Mouse (Mus musculus) cerebellum, adult 2 months (tissue): ENCODE results near the gene Olfr1314. TPM values are rescaled to one million over a fixed set of nuclear protein-coding genes. Genes with fewer than 3 reads are reported as not detected.

Experiments used
- DNase-seq, 2 experiments: peaks; one replicate each; pipeline ENCODE4 v3.0.0; 2021
- H3K27ac ChIP-seq: fragments of 200-500 bp; 2 replicates; pipeline ENCODE4 v1.5.1; 2012; ENCODE audit warnings: low read length, control low read depth, inconsistent platforms; ENCODE audit not compliant: insufficient read depth
- H3K27me3 ChIP-seq: fragments of 200-500 bp; 2 replicates; pipeline ENCODE4 v1.6.1; 2012; ENCODE audit warnings: inconsistent platforms, mild to moderate bottlenecking, low read length, moderate library complexity; ENCODE audit not compliant: control insufficient read depth, insufficient read depth
- H3K4me1 ChIP-seq: fragments of 200-500 bp; 2 replicates; pipeline ENCODE4 v1.6.1; 2011; ENCODE audit warnings: low read length; ENCODE audit not compliant: control insufficient read depth, insufficient read depth
- H3K4me3 ChIP-seq: fragments of 200-500 bp; replicated peaks from 2 replicates; pipeline ENCODE3; 2011; ENCODE audit warnings: mild to moderate bottlenecking, low read depth, low read length, control low read depth; ENCODE audit not compliant: insufficient read depth
- CTCF ChIP-seq: fragments of 200-500 bp; IDR thresholded peaks from 2 replicates; pipeline ENCODE4 v1.5.1; 2011; ENCODE audit warnings: low read depth, mild to moderate bottlenecking, control low read depth, low read length, moderate library complexity, borderline replicate concordance; ENCODE audit not compliant: insufficient read depth
- POLR2A ChIP-seq: fragments of 200-500 bp; IDR thresholded peaks from 2 replicates; pipeline ENCODE4 v1.6.1; 2011; ENCODE audit warnings: low read length, control low read depth, borderline replicate concordance; ENCODE audit not compliant: insufficient read depth
- WGBS: fragments of 180-500 bp; shearing (Covaris S2); methylation state at CpG from one replicate; pipeline ENCODE4 v1.1.7; 2018; 5-methylcytosine and 5-hydroxymethylcytosine counted together
- polyA plus RNA-seq: library from polyadenylated mRNA; depleted of rRNA; stranded (reverse); fragments of >200 nt; gene quantifications from 2 replicates; pipeline ENCODE4 v1.2.3, GENCODE M21; 2012; rRNA removed

Gene Olfr1314
- polyA plus RNA-seq = not detected in 2 replicates

- no peaks in the 10 kb centered on the region for H3K4me1 ChIP-seq
- H3K27ac ChIP-seq = no peak within 1 kb of the TSS
- no peaks in the 10 kb centered on the region for H3K27me3 ChIP-seq
- TF ChIP-seq CTCF (no peak), POLR2A (no peak)
- no peak within 1 kb of the TSS for H3K4me3 ChIP-seq
- no peak for DNase-seq
These were observed at the start of gene Olfr1314 for GRCm38 (mm10) chr2:112096681-112097080. Gene Olfr1314, minus strand, starts transcription at chr2:112096781.

GRCm38 (mm10) chr2:112140029-112140428 lies 43.4 kb upstream of the Olfr1314 start, which contains the start of gene Olfr1317:
Gene Olfr1317, plus strand, starts transcription at chr2:112140329.
- no peak for TF ChIP-seq CTCF
- no peak for TF ChIP-seq POLR2A
- H3K27me3 ChIP-seq = no peaks in the 10 kb centered on the region
- H3K4me3 ChIP-seq = no peak within 1 kb of the TSS
- WGBS = 73% methylated on average over 2 of the region's 2 CpGs
- no peak within 1 kb of the TSS for H3K27ac ChIP-seq
- H3K4me1 ChIP-seq = no peaks in the 10 kb centered on the region
- no peak for DNase-seq

DNA sequence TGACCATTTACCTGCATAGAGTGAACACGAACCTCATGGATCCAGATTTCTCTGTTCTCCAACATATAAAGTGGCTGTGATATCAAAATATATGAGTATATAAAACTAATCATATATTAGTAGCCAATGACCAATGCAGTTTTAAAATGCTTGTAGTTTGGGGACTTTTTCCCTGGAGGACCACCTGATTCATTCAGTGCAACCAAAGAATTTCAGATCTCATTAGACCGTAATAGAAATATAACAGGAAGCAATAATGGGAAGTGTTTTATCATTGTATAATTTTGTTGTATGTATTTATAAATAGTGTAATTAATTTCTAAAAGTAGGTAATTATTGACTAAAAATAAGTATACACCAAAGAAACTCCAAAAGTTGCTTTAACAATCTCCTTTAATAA lies 38.3 kb upstream of the Olfr1314 start, which contains the start of gene Olfr1316:
Gene Olfr1316 (minus strand): TSS at position 101 of the 400 bp plus-strand sequence.
- Histone ChIP-seq H3K4me1 (no peaks in the 10 kb centered on the region), H3K4me3 (no peak within 1 kb of the TSS), H3K27ac (no peak within 1 kb of the TSS), H3K27me3 (no peaks in the 10 kb centered on the region)
- DNase-seq = no peak
- WGBS = 87% methylated on average over 2 of the region's 2 CpGs
- no peak for TF ChIP-seq CTCF
- no peak for TF ChIP-seq POLR2A

DNA sequence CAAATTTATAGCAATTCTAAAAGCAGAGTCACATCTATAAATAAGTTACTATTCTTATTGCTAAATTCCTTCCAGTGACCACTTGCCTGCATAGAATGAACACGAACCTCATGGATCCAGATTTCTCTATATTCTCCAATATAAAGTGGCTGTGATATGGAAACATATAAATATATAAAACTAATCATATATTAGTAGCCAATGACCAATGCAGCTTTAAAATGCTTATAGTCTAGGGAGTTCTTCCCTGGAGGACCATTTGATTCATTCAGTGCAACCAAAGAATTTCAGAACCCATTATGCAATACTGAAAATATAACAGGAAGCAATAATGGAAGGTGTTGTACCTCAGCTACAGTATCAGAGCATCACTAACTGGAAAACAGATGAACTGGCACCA lies 18.8 kb upstream of the Olfr1314 start, which contains the start of gene Olfr1315-ps1:
Gene Olfr1315-ps1 (minus strand): TSS at position 101 of the 400 bp plus-strand sequence.
- Histone ChIP-seq H3K27me3 (no peaks in the 10 kb centered on the region), H3K27ac (no peak within 1 kb of the TSS), H3K4me3 (no peak within 1 kb of the TSS), H3K4me1 (no peaks in the 10 kb centered on the region)
- TF ChIP-seq CTCF (no peak), POLR2A (no peak)
- WGBS = 75% methylated on average over 1 of the region's 1 CpGs
- DNase-seq = no peak

DNA sequence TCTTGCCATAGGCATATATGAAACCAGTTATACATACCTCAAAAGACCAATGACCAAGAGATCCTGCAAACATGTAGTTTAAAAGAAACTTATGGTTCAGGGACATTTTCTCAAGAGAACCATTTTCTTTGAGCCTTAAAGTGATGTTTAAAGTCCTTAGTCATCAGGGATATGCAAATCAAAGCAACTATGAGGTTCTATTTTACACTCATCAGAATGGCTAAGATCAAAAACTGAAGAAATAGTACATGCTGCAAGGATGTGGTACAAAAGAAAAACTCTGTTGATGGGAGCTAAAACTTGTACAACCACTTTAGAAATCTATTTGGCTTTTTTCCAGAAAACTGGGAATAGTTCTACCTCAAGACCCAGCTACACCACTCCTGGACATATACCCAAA lies 18.8 kb downstream of the Olfr1314 start, which contains the start of gene Olfr1313:
Gene Olfr1313 (minus strand): TSS at position 101 of the 400 bp plus-strand sequence.
- H3K27me3 ChIP-seq = no peaks in the 10 kb centered on the region
- H3K4me1 ChIP-seq = no peaks in the 10 kb centered on the region
- DNase-seq = no peak
- TF ChIP-seq CTCF = no peak
- no peak for TF ChIP-seq POLR2A
- H3K4me3 ChIP-seq = no peak within 1 kb of the TSS
- H3K27ac ChIP-seq = no peak within 1 kb of the TSS

- no peak for DNase-seq
- Histone ChIP-seq H3K27ac (no peak within 1 kb of the TSS), H3K4me1 (no peaks in the 10 kb centered on the region), H3K4me3 (no peak within 1 kb of the TSS), H3K27me3 (no peaks in the 10 kb centered on the region)
- TF ChIP-seq CTCF (no peak), POLR2A (no peak)
- WGBS = 19% methylated on average over 1 of the region's 1 CpGs
These were observed 46.4 kb downstream of the Olfr1314 start, which contains the start of gene Olfr1312 for GRCm38 (mm10) chr2:112050138-112050537. Gene Olfr1312, minus strand, starts transcription at chr2:112050238.

Other genes with a start within 250 kb of the Olfr1314 start
- not detected in 2 replicates for gene Olfr1305, start 219.6 kb downstream of the Olfr1314 start, polyA plus RNA-seq
- gene Olfr1306, start 180.5 kb downstream of the Olfr1314 start, polyA plus RNA-seq = not detected in 2 replicates
- gene Olfr1307, start 147.3 kb downstream of the Olfr1314 start, polyA plus RNA-seq = not detected in 2 replicates
- gene Olfr1308, start 131.8 kb downstream of the Olfr1314 start, polyA plus RNA-seq = not detected in 2 replicates
- not detected in 2 replicates for gene Olfr1309, start 106.5 kb downstream of the Olfr1314 start, polyA plus RNA-seq
- gene Olfr1310, start 84.1 kb downstream of the Olfr1314 start, polyA plus RNA-seq = not detected in 2 replicates
- not detected in 2 replicates for gene Olfr1311, start 72.4 kb downstream of the Olfr1314 start, polyA plus RNA-seq
- gene Olfr1312, start 46.5 kb downstream of the Olfr1314 start, polyA plus RNA-seq = not detected in 2 replicates
- not detected in 2 replicates for gene Olfr1313, start 18.9 kb downstream of the Olfr1314 start, polyA plus RNA-seq
- gene Olfr1315-ps1, start 18.7 kb upstream of the Olfr1314 start, polyA plus RNA-seq = not detected in 2 replicates
- not detected in 2 replicates for gene Olfr1316, start 38.2 kb upstream of the Olfr1314 start, polyA plus RNA-seq
- not detected in 2 replicates for gene Olfr1317, start 43.5 kb upstream of the Olfr1314 start, polyA plus RNA-seq
- gene Olfr1318, start 57.4 kb upstream of the Olfr1314 start, polyA plus RNA-seq = not detected in 2 replicates
- 219 and 231 TPM in 2 replicates for gene Lpcat4, start 142.7 kb upstream of the Olfr1314 start, polyA plus RNA-seq
- not detected in 2 replicates for gene Nutm1, start 162.5 kb upstream of the Olfr1314 start, polyA plus RNA-seq
- gene Nop10, start 165.1 kb upstream of the Olfr1314 start, polyA plus RNA-seq = 99.7 and 104 TPM in 2 replicates
- gene Slc12a6, start 169.0 kb upstream of the Olfr1314 start, polyA plus RNA-seq = 96.9 and 98.7 TPM in 2 replicates
- 0.19 TPM in 1 of 2 replicates, not detected in the other for gene Gm21985, start 169.5 kb upstream of the Olfr1314 start, polyA plus RNA-seq